Mouse (Mus musculus): ENCODE results near the gene Armc2. TPM values are rescaled to one million over a fixed set of nuclear protein-coding genes. Genes with fewer than 3 reads are reported as not detected.
A peak's percentile ranks its signal among the peaks of the same experiment; 100 is the strongest.

The Armc2 gene
- polyA plus RNA-seq, 1 experiment from 2014 or later, result 3.5 TPM

- Histone ChIP-seq H3K4me1 (replicated peaks) (peaks cover 6% of the 10 kb centered on the region; the same call in 1 of the 2 replicates), H3K9me3 (no peaks in the 10 kb centered on the region), H3K4me3 (no peak overlapping the region), H3K27me3 (ENCODE audit: insufficient read depth, poor library complexity, severe bottlenecking) (no peaks in the 10 kb centered on the region), H3K27ac (no peak overlapping the region), H3K36me3 (no peaks in the 10 kb centered on the region)
- no peak for DNase-seq (ENCODE audit: low spot score)
- WGBS, result 79% methylated on average over 7 of the region's 7 CpGs
Measured at GRCm38 (mm10) chr10:42004690-42005089, 13.6 kb downstream of the Armc2 start.

GRCm38 (mm10) chr10:42004056-42004455 is 14.2 kb downstream of the Armc2 start:
- Histone ChIP-seq H3K36me3 (no peaks in the 10 kb centered on the region), H3K27me3 (ENCODE audit: insufficient read depth, poor library complexity, severe bottlenecking) (no peaks in the 10 kb centered on the region), H3K4me3 (no peak overlapping the region), H3K4me1 (replicated peaks) (peaks cover 6% of the 10 kb centered on the region; the same call in 1 of the 2 replicates), H3K9me3 (no peaks in the 10 kb centered on the region), H3K27ac (no peak overlapping the region)
- 84% methylated on average over 1 of the region's 1 CpGs for WGBS
- DNase-seq (ENCODE audit: low spot score), result no peak

GRCm38 (mm10) chr10:42003576-42003975 is 14.7 kb downstream of the Armc2 start:
- Histone ChIP-seq H3K4me3 (no peak overlapping the region), H3K27me3 (ENCODE audit: insufficient read depth, poor library complexity, severe bottlenecking) (no peaks in the 10 kb centered on the region), H3K4me1 (replicated peaks) (peaks cover 6% of the 10 kb centered on the region; the same call in 1 of the 2 replicates), H3K36me3 (no peaks in the 10 kb centered on the region), H3K9me3 (no peaks in the 10 kb centered on the region), H3K27ac (no peak overlapping the region)
- no peak for DNase-seq (ENCODE audit: low spot score)
- 81% methylated on average over 1 of the region's 1 CpGs for WGBS

- H3K9me3 ChIP-seq, result no peaks in the 10 kb centered on the region
- WGBS, result 76% methylated on average over 7 of the region's 7 CpGs
- no peak overlapping the region for H3K4me3 ChIP-seq
- H3K4me1 ChIP-seq (replicated peaks), result peaks cover 6% of the 10 kb centered on the region; the same call in 1 of the 2 replicates
- no peak overlapping the region for H3K27ac ChIP-seq
- DNase-seq (ENCODE audit: low spot score), result no peak
- H3K27me3 ChIP-seq (ENCODE audit: insufficient read depth, poor library complexity, severe bottlenecking), result no peaks in the 10 kb centered on the region
- H3K36me3 ChIP-seq, result no peaks in the 10 kb centered on the region
Measured at GRCm38 (mm10) chr10:42002436-42002835, 15.8 kb downstream of the Armc2 start.

GRCm38 (mm10) chr10:42001260-42001659 is 17.0 kb downstream of the Armc2 start:
- Histone ChIP-seq H3K36me3 (no peaks in the 10 kb centered on the region), H3K4me1 (replicated peaks) (peaks cover 6% of the 10 kb centered on the region; the same call in 1 of the 2 replicates), H3K4me3 (no peak overlapping the region), H3K27me3 (ENCODE audit: insufficient read depth, poor library complexity, severe bottlenecking) (no peaks in the 10 kb centered on the region), H3K27ac (no peak overlapping the region), H3K9me3 (no peaks in the 10 kb centered on the region)
- DNase-seq (ENCODE audit: low spot score), result no peak
- 92% methylated on average over 3 of the region's 3 CpGs for WGBS

GRCm38 (mm10) chr10:41997691-41998178 is 20.5 kb downstream of the Armc2 start:
- Histone ChIP-seq H3K9me3 (no peaks in the 10 kb centered on the region), H3K27ac (no peak overlapping the region), H3K36me3 (no peaks in the 10 kb centered on the region), H3K4me1 (replicated peaks) (0 out of 2 replicates have a peak, but pooled peaks cover 14% of the 10 kb centered on the region), H3K4me3 (no peak overlapping the region), H3K27me3 (ENCODE audit: insufficient read depth, poor library complexity, severe bottlenecking) (peaks cover 6% of the 10 kb centered on the region)
- DNase-seq (ENCODE audit: low spot score), result no peak
- 78% methylated on average over 1 of the region's 1 CpGs for WGBS

GRCm38 (mm10) chr10:41996157-41996556 is 22.1 kb downstream of the Armc2 start:
- Histone ChIP-seq H3K4me1 (replicated peaks) (peaks cover 24% of the 10 kb centered on the region), H3K9me3 (no peaks in the 10 kb centered on the region), H3K4me3 (no peak overlapping the region), H3K36me3 (no peaks in the 10 kb centered on the region), H3K27ac (no peak overlapping the region), H3K27me3 (ENCODE audit: insufficient read depth, poor library complexity, severe bottlenecking) (peaks cover 21% of the 10 kb centered on the region)
- 65% methylated on average over 8 of the region's 8 CpGs for WGBS
- DNase-seq (ENCODE audit: low spot score), result no peak

GRCm38 (mm10) chr10:41995051-41995450 is 23.2 kb downstream of the Armc2 start:
- Histone ChIP-seq H3K4me1 (replicated peaks) (peaks cover 34% of the 10 kb centered on the region), H3K9me3 (no peaks in the 10 kb centered on the region), H3K4me3 (no peak overlapping the region), H3K36me3 (no peaks in the 10 kb centered on the region), H3K27ac (no peak overlapping the region), H3K27me3 (ENCODE audit: insufficient read depth, poor library complexity, severe bottlenecking) (peaks cover 33% of the 10 kb centered on the region)
- WGBS, result 60% methylated on average over 2 of the region's 2 CpGs
- DNase-seq (ENCODE audit: low spot score), result no peak

GRCm38 (mm10) chr10:41994578-41994977 is 23.7 kb downstream of the Armc2 start:
- no peak overlapping the region for H3K4me3 ChIP-seq
- H3K9me3 ChIP-seq, result no peaks in the 10 kb centered on the region
- H3K27ac ChIP-seq, result no peak overlapping the region
- peaks cover 37% of the 10 kb centered on the region for H3K27me3 ChIP-seq (ENCODE audit: insufficient read depth, poor library complexity, severe bottlenecking)
- H3K36me3 ChIP-seq, result no peaks in the 10 kb centered on the region
- H3K4me1 ChIP-seq (replicated peaks), result peaks cover 34% of the 10 kb centered on the region
- 59% methylated on average over 4 of the region's 4 CpGs for WGBS
- DNase-seq (ENCODE audit: low spot score), result no peak

GRCm38 (mm10) chr10:41992059-41992440 is 26.2 kb downstream of the Armc2 start:
- Histone ChIP-seq H3K4me3 (no peak overlapping the region), H3K36me3 (no peaks in the 10 kb centered on the region), H3K27ac (no peak overlapping the region), H3K4me1 (replicated peaks) (peaks cover 34% of the 10 kb centered on the region), H3K27me3 (ENCODE audit: insufficient read depth, poor library complexity, severe bottlenecking) (peaks cover 50% of the 10 kb centered on the region), H3K9me3 (no peaks in the 10 kb centered on the region)
- WGBS, result 73% methylated on average over 5 of the region's 5 CpGs
- no peak for DNase-seq (ENCODE audit: low spot score)

GRCm38 (mm10) chr10:41991364-41992058 is 26.7 kb downstream of the Armc2 start:
- no peaks in the 10 kb centered on the region for H3K36me3 ChIP-seq
- peak overlapping the region; percentile 62; the same call in 1 of the 2 replicates for H3K27ac ChIP-seq
- DNase-seq (ENCODE audit: low spot score), result peak; percentile 23
- H3K27me3 ChIP-seq (ENCODE audit: insufficient read depth, poor library complexity, severe bottlenecking), result peaks cover 50% of the 10 kb centered on the region
- WGBS, result 17% methylated on average over 14 of the region's 14 CpGs
- peak overlapping the region; percentile 16; the same call in 1 of the 2 replicates for H3K4me3 ChIP-seq
- no peaks in the 10 kb centered on the region for H3K9me3 ChIP-seq
- peaks cover 34% of the 10 kb centered on the region for H3K4me1 ChIP-seq (replicated peaks)

GRCm38 (mm10) chr10:41990896-41991295 is 27.3 kb downstream of the Armc2 start:
- no peak for DNase-seq (ENCODE audit: low spot score)
- Histone ChIP-seq H3K27me3 (ENCODE audit: insufficient read depth, poor library complexity, severe bottlenecking) (peaks cover 50% of the 10 kb centered on the region), H3K27ac (peak overlapping the region; percentile 53; the same call in 1 of the 2 replicates), H3K4me1 (replicated peaks) (peaks cover 32% of the 10 kb centered on the region), H3K9me3 (no peaks in the 10 kb centered on the region), H3K36me3 (no peaks in the 10 kb centered on the region), H3K4me3 (peak overlapping the region; percentile 16; the same call in 1 of the 2 replicates)
- WGBS, result 12% methylated on average over 13 of the region's 13 CpGs

GRCm38 (mm10) chr10:41988930-41989329 is 29.3 kb downstream of the Armc2 start:
- peaks cover 19% of the 10 kb centered on the region for H3K4me1 ChIP-seq (replicated peaks)
- no peak overlapping the region for H3K27ac ChIP-seq
- no peaks in the 10 kb centered on the region for H3K36me3 ChIP-seq
- DNase-seq (ENCODE audit: low spot score), result no peak
- no peak overlapping the region for H3K4me3 ChIP-seq
- H3K27me3 ChIP-seq (ENCODE audit: insufficient read depth, poor library complexity, severe bottlenecking), result peaks cover 47% of the 10 kb centered on the region
- H3K9me3 ChIP-seq, result no peaks in the 10 kb centered on the region
- 87% methylated on average over 3 of the region's 3 CpGs for WGBS
